Mouse (Mus musculus) activated CD4-positive, CD25-positive, alpha-beta regulatory T cell, adult 4 months (primary cell): ENCODE data around the gene Dnajc5. TPM values are rescaled to one million over a fixed set of nuclear protein-coding genes. Genes with fewer than 3 reads are reported as not detected.

ENCODE experiments used
- ATAC-seq: one replicate; pipeline ENCODE4 v1.8.0; 2017
- polyA plus RNA-seq, 2 experiments: library from polyadenylated mRNA; unstranded; fragments of 100-300 nt; shearing (Covaris generic); gene quantifications; one replicate each; pipeline ENCODE4 v1.2.1; 2017

Dnajc5 gene
- polyA plus RNA-seq, 2 experiments from 2014 or later: 36.9 to 37.1 TPM

DNA sequence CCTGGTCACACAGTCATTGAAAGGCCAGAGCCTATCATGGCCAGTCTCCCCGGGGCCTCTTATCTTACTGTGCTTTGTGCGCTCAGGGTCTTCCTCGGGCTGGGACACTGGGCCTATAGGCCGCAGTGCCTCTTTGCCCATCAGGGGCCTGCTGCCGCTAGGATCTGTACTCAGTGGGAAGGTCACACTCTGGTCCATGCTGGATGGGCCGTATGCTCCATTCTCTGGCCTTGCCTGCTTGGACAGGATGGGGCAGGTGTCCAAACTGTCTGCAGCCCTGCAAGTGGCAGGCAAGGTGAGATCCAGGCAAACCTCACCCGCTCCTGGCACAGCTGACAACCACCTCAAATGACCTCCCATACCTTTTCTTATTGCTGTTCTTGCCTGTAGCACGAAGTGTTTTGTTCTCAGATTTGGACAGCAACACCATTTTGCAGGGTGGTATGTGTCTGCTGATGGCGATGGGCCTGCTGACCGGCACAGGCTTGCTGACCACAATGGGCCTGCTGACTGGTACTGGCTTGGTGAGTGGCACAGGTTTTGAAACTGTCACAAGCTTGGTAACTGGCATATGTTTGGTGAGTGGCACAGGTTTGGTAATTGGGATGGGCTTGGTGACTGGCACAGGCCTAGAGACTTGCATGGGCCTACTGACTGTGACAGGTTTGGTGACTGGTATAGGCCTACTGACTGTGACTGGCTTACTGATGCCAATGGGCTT is 68.9 kb downstream of the Dnajc5 start:
- ATAC-seq: no peak

- ATAC-seq: no peak
These were observed 69.4 kb downstream of the Dnajc5 start for GRCm38 (mm10) chr2:181589732-181590105.

GRCm38 (mm10) chr2:181590471-181590870 is 70.2 kb downstream of the Dnajc5 start:
- no peak for ATAC-seq

DNA sequence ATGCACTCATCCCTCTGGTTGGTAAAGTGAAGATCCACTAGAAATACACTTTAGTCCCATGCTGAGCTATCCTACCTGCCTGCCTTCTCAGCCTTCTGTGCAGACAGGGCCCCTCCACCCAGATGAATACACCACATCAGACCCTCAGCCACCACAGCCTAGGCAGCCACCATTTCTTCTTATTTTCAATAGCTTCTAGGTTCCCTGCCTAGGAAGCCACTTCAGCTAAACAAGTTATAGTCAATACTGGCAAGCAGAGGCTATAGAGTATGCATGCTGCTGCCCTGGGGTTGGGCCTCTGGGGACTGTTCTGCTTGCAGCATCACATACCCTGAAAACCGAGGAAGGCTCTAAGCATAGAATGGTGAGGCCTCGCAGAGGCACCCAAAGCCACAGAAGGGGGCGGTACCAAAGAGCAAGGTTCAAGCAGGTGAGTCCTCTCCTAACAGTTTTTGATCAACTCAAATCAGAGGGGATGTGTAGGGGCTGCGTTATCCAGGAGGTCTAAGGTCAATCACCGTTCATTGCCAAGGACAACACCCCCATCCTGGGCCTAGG is 71.3 kb downstream of the Dnajc5 start, which contains the start of gene Prpf6:
Gene Prpf6 (plus strand): TSS at position 341 of the 558 bp plus-strand sequence.
- peak; percentile 46 for ATAC-seq

- ATAC-seq: peak; percentile 61
These were observed 72.2 kb downstream of the Dnajc5 start, which contains the start of gene Zfp512b for GRCm38 (mm10) chr2:181592231-181593041. Zfp512b (minus strand) TSS chr2:181592803.

GRCm38 (mm10) chr2:181593042-181593421 is 72.7 kb downstream of the Dnajc5 start:
- no peak for ATAC-seq

GRCm38 (mm10) chr2:181593937-181594336 is 73.7 kb downstream of the Dnajc5 start:
- no peak for ATAC-seq

DNA sequence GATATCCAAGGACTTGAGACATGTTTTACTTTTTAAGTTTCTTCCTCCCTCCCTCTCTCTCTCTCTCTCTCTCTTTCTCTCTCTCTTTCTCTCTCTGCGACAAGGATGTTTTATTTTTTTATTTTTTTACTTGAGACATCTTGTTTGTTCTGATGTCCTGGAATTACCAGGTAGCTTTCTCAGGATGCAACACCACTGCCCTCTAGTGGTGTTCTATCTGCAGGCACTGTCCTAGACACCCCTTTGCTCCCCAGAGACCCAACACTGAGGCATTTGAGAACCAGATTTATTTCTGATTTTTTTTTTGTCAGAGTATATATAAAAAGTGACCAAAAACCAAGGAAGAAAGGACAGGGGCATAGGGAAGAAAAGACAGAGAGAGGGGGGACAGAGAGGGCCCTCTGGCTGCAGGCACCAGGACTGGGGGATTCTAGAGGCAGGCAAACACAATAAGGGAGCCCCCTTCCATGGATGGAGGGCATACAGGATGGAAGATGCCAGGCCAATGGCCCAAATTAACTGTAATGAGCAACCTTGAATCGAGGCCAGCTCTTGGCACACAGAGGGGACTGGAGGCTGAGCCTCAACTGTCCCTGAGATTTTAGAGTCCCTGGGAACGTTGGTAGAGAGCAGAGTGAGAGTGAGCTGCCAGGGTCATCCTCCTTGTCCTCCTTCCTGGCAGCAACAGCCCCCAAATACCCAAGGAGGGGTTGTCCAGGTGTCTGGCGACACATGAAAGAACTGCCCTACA is 74.8 kb downstream of the Dnajc5 start:
- no peak for ATAC-seq

GRCm38 (mm10) chr2:181596221-181596960 is 76.1 kb downstream of the Dnajc5 start:
- no peak for ATAC-seq

DNA sequence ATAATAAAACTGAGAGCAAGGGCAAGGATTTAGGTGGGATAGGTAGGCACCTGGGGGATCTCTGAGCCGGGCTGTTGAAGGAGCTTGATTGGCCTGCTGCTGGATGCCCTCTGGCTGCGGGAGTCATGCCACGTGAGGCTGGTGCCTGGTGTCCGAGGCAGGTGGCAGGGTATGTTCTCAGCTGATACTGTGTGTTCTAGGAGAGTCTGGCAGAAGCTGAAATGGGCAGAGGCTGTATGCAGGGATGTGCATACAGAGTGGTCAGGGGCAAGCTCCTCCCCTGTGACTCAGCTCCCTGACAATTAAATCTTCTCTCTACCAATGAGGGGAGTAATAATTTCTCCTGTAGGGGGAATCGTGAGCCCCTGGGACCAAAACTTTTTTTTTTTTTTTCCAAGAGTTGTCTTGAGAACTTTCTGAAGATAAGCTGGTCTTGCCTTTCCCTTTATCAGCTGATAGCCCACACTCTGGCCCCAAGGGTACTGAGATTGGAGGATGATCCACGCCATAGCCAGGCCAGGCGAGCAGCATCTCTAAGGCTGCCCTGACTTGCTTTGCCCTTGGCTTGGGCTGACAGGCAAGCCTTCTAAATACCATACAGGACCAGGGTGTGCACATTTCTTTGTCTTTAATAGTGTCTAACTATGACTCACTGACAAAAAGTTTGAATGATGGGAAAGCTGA is 77.2 kb downstream of the Dnajc5 start:
- ATAC-seq: no peak

GRCm38 (mm10) chr2:181598454-181599351 is 78.4 kb downstream of the Dnajc5 start, which contains the start of gene Samd10:
Samd10 (minus strand) TSS chr2:181599212.
- peak; percentile 29 for ATAC-seq

- no peak for ATAC-seq
These were observed 80.0 kb downstream of the Dnajc5 start for GRCm38 (mm10) chr2:181600226-181600758.

DNA sequence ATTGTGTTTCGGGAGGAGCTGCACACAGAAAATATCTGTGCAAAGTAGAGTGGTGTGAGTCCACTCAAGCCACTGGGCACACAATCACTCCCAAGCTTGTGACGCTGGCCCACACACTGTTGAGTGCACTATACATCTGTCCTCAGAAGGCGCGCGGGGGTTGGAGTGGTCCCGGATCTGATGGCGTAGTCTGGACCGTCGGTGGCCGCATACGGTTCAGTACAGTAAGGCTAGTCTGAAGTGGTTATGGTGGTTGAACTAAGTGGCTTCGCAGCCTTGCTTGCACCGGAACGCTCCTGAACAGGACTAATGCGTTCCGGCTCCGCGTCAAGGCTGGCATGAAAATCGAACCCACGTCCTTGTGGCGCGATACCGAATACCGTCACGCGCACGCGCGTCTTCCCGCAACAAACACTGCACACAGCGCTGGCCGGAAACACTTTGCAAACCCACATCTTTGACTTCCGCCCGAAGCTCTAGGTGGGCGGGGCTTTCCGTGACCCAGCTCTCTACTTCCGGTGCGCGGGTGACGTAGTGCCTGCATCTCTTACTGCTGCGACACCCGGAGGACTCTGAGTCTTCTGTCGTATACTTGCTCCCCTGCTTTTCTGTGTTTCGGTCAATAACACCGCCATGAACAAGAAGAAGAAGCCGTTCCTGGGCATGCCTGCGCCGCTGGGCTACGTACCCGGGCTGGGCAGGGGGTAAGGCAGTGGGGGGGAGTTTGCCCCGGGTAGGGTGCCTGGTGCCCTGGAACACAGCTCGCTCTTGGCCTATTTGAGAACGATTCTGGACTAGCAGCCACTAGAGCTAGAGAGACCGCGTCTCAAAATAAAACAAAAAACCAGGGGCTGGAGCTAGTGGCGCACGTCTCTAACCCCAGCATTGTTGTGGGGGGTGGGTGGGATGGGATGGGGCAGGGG is 80.8 kb downstream of the Dnajc5 start:
- ATAC-seq: peak; percentile 93

- ATAC-seq: no peak
These were observed 81.5 kb downstream of the Dnajc5 start for GRCm38 (mm10) chr2:181601751-181602145.

DNA sequence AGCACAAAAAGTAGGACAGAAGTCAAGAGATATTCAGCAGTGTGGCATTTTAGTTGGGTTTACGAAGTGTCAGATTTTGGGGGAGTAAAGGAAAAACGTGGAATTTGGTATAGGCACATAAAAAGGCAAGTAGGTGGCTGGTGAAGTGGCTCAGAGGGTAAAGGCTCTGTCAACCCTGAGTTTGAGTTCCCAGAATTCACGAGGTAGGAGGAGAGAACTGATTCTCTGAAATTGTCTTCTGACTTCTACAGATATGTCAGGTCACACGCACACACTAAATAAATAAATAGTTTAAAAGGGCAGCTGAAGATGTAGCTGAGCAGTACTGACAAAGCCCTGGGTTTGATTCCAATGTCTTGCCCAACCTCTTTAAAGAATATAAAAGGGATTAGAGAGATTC is 82.1 kb downstream of the Dnajc5 start:
- ATAC-seq: no peak
